Mouse (Mus musculus) gastrocnemius, postnatal 10 days (tissue): ENCODE data around the gene Lrriq4. TPM values are rescaled to one million over a fixed set of nuclear protein-coding genes. Genes with fewer than 3 reads are reported as not detected.
A peak's percentile ranks its signal among the peaks of the same experiment; 100 is the strongest.

Source experiments
- DNase-seq: peaks from one replicate; pipeline ENCODE4 v3.0.0; 2021; ENCODE audit warnings: mixed read lengths
- long read RNA-seq, 2 experiments: library from polyadenylated mRNA; stranded (forward); transcript quantifications; one replicate each; pipeline ENCODE4 v2.0.0; 2021
- total RNA-seq, 2 experiments: library from RNA; stranded (reverse); gene quantifications; 2 replicates each; pipeline ENCODE4 v1.2.3; 2021

Lrriq4 gene
- not detected for total RNA-seq
- long read RNA-seq, experiment 1: 0 reads
- long read RNA-seq, experiment 2: 0 reads

- no peak for DNase-seq
Measured at GRCm38 (mm10) chr3:30644207-30644606, at the start of gene Lrriq4. Lrriq4 (plus strand) TSS chr3:30644507.

- peak; percentile 37 for DNase-seq
Measured at GRCm38 (mm10) chr3:30595111-30595832, 49.0 kb upstream of the Lrriq4 start.

- DNase-seq: no peak
Measured at GRCm38 (mm10) chr3:30597271-30597670, 47.0 kb upstream of the Lrriq4 start.

- DNase-seq: peak; percentile 19
Measured at GRCm38 (mm10) chr3:30599711-30600545, 44.4 kb upstream of the Lrriq4 start, which contains the start of gene Actrt3. Actrt3 (minus strand) TSS chr3:30599939.

GRCm38 (mm10) chr3:30600717-30601116 is 43.6 kb upstream of the Lrriq4 start:
- peak; percentile 17 for DNase-seq

GRCm38 (mm10) chr3:30601175-30601574 is 43.1 kb upstream of the Lrriq4 start:
- DNase-seq: peak; percentile 71

GRCm38 (mm10) chr3:30601610-30602064 is 42.7 kb upstream of the Lrriq4 start:
- no peak for DNase-seq

GRCm38 (mm10) chr3:30602065-30602739 is 42.1 kb upstream of the Lrriq4 start, which contains the start of gene Mynn:
Mynn (plus strand) TSS chr3:30602065.
- DNase-seq: peak; percentile 95

- peak; percentile 57 for DNase-seq
Measured at GRCm38 (mm10) chr3:30602740-30603098, 41.6 kb upstream of the Lrriq4 start.

GRCm38 (mm10) chr3:30603256-30603655 is 41.1 kb upstream of the Lrriq4 start:
- no peak for DNase-seq

- DNase-seq: no peak
Measured at GRCm38 (mm10) chr3:30608999-30609398, 35.3 kb upstream of the Lrriq4 start.

GRCm38 (mm10) chr3:30610930-30611329 is 33.4 kb upstream of the Lrriq4 start:
- DNase-seq: no peak

GRCm38 (mm10) chr3:30620132-30620531 is 24.2 kb upstream of the Lrriq4 start:
- DNase-seq: no peak

- no peak for DNase-seq
Measured at GRCm38 (mm10) chr3:30633681-30634080, 10.6 kb upstream of the Lrriq4 start.

GRCm38 (mm10) chr3:30635629-30636028 is 8.7 kb upstream of the Lrriq4 start:
- DNase-seq: no peak

GRCm38 (mm10) chr3:30646761-30647160 is 2.5 kb downstream of the Lrriq4 start:
- no peak for DNase-seq

GRCm38 (mm10) chr3:30647440-30648090 is 3.3 kb downstream of the Lrriq4 start, which contains the start of gene Lrrc34:
Lrrc34 (minus strand) TSS chr3:30647869.
- DNase-seq: peak; percentile 21

GRCm38 (mm10) chr3:30648466-30648865 is 4.2 kb downstream of the Lrriq4 start:
- DNase-seq: no peak

GRCm38 (mm10) chr3:30650062-30650841 is 5.9 kb downstream of the Lrriq4 start:
- peak; percentile 6 for DNase-seq

GRCm38 (mm10) chr3:30655937-30656336 is 11.6 kb downstream of the Lrriq4 start:
- no peak for DNase-seq

GRCm38 (mm10) chr3:30658486-30658885 is 14.2 kb downstream of the Lrriq4 start:
- DNase-seq: no peak
